Mouse (Mus musculus) ES-Bruce4 (cell line): ENCODE data around the gene Nek9.

ENCODE experiments used
- CTCF ChIP-seq: IDR thresholded peaks from one replicate; pipeline ENCODE4 v1.8.1; 2011; ENCODE audit warnings: low read depth, low read length
- EP300 ChIP-seq: IDR thresholded peaks from 2 replicates; pipeline ENCODE4 v1.6.1; 2011; ENCODE audit warnings: low read depth, low read length; ENCODE audit not compliant: insufficient read depth
- POLR2A ChIP-seq: IDR thresholded peaks from one replicate; pipeline ENCODE4 v1.8.1; 2011; ENCODE audit warnings: low read length; ENCODE audit not compliant: insufficient read depth

DNA sequence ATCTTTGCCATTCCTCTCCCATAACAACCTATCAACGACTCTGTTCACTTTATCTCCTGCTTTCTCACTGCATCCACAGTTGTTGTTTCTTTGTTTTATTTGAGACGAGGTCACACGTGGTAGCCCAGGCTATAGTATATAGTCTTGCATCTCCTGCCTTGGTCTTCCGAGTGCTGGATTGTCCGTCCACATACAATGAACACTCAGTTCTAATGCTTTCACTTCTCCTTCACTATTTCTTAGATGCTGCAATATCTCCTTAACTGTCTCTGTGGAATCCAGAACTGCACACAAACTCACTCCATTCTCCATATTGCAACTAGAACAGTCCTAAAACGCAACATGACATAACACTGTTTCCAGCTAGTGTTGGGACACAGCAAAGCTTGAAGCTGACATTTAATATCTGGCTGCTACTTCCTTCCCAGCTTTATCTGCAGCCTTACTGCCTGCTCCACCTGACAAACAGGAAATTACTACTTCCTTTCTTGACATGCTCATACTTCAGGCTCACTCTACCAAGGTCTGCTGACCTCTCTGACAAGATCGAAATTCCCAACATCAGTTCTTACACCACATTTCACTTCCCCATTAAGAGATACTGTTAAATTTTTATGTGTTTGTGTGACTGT lies 82.0 kb downstream of the Nek9 start:
- TF ChIP-seq EP300 (no peak), POLR2A (no peak), CTCF (no peak)
